Mouse (Mus musculus): Measurements from ENCODE around the gene Serpina3i.

DNA sequence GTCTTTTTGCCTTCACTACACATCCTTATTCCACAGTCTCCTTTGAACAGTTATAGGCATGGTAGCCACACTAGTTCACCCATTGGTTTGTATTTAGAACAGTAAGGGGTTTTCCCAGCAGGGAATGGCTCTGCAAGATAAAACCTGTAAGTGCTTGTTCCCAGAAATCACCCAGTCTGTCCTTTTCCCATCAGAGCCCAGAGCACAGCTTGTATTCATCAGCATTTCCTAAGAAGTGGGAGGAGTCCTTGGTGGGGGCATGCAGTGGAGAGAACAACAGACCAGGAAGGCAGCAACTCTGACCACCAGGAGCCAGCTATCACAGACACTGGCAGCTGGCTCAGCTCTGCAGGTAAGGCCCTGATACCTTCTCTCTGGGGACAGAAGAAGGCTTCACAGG lies at the start of gene Serpina3i:
- no peak for TF ChIP-seq CTCF (conservative IDR thresholded peaks at IDR 0.05; ENCODE audit: insufficient read depth, insufficient read length, low read depth, low read length)
- no peak for TF ChIP-seq POLR2A (IDR thresholded peaks at IDR 0.05; ENCODE audit: low read depth, low read length)
